Mouse (Mus musculus) cerebellum, postnatal 4 days (tissue): ENCODE measurements at regions not wholly inside any gene's neighbourhood (a gene's known extent, or its start where the extent isn't known, plus 50 kb on each side); places are given as distances from the start of the nearest gene placed in this dataset.
"Not testable (repeated sequence)": the region's sequence is repeated elsewhere in the genome, so short reads cannot be mapped to it uniquely, and the experiment has no call there.

Experiments
- DNase-seq, 2 experiments: peaks; one replicate each; pipeline ENCODE4 v3.0.0; 2022; ENCODE audit warnings: low spot score in 2 of 2, mixed read lengths in 1 of 2

DNA sequence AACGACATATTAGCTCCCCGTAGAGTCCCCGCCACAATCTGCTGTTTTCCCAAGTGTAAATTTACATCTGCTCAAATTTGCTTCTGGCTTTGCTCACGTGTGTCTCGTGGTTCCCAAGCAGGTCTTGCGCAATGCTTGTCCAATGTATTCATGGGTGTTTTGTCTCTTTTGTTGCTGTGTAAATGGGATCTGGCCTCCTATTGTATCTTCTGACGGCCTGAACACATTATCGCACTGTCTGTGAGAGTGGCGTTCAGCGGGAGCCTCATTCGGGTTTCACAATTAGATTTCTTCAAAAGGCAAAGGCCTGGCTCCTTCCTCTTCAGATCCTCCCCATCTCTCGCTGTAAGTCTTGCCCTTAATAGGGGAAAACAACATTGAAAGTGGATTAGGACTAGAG lies 274.5 kb downstream of the Fam19a5 start:
- no peak for DNase-seq

DNA sequence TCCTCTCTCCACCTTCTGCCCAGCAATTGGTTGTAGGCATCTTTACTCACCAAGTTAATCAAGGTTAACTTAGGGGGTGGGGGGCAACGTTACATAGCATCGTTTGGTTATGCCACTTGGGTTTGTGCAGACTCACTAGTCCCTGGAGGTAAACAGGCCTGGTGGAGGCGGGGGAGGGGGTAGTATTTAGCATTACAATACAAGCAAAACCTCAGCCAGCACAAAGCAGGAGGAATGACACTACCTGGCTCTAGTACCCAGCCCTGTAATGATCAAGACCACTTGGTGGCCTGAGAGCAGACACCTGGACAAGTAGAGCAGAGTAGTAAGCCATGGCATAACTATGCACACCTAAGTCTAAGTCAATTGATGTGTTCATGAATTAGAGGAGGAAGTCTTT lies 298.0 kb downstream of the Fam19a5 start:
- no peak for DNase-seq

DNA sequence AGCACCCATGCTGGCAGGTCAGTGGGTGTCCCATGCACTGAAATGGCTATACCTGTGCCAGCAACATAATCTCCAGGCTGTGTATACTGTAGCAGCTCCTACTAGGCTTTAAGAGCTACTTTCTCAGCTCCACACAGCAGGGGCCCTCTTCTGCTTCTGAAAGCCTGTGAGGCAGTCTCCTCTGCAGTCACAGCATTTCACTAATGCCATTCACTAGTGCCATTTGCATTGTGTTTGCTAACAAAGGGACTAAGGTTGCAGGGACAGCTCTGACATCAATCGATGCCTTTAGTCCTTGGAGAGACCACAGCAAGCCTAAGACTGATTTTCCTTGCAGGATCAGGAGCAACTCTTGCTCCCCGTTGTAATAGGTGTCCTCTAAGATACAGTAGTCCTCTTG lies 315.0 kb downstream of the Fam19a5 start:
- no peak for DNase-seq

DNA sequence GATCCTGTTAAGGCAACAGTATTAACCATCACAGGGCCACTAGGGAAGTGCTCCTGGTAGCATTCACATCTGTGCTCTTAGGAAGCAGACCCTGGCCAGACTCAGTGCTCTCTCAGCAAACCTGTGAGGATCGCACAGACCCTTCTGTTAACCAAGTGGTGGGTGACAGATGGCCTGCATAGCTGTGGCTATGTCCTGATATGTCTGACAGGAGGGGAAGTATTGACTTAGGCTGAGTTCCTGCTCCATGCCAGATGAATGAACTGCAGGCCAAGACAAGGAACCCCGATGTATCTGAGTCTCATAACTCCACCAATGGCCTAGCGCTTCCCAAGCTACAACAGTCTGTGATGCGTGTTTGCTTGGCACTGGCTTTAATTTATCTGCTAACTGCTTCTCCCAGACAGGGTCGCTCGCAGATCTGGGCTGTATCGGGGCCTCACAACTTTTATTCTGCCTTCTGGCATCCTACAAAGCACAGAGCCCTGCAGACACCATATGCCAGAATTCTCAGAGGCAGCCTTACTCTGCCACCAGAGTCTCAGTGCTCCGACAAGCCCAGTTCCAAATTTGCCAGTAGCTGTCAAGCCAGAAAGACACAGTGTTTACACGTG lies 332.3 kb downstream of the Fam19a5 start:
- DNase-seq: peak in 1 of 2 experiments; percentile 10

DNA sequence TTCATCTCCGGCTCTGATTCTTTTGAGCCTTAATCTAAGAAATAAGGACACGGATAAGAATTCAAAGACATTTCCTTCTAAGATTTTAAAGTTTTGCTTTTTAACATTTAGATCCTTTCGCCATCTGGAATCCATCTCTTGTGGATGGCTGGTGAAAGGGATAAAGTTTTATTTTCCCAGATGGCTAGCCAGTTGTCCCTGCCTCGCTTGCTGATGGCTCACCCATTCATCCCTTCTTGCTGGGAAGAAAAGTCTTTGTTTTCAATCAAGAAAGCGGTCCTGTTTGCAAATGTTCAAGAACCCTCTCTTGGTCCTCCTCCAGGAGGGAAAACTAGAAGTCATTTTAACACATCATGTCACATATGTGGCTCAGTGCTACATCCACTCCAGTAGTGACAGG lies 346.8 kb downstream of the Fam19a5 start:
- no peak for DNase-seq

DNA sequence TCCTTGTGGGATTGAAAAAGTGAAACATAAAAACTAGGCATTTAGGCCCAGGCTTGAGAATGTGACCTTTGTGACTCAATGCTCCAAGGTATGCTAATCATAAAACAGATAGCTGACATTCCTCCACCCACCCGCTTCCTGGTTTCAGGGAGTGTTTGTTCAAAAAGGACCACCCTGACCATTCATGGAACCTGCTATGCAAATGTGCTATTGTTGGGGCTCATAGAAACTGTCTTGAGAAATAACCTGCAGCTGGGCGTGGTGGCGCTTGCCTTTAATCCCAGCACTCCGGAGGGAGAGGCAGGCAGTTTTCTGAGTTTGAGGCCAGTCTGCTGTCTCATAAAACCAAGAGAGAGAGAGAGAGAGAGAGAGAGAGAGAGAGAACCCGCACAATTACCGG lies 350.8 kb downstream of the Fam19a5 start:
- DNase-seq: not testable (repeated sequence)

DNA sequence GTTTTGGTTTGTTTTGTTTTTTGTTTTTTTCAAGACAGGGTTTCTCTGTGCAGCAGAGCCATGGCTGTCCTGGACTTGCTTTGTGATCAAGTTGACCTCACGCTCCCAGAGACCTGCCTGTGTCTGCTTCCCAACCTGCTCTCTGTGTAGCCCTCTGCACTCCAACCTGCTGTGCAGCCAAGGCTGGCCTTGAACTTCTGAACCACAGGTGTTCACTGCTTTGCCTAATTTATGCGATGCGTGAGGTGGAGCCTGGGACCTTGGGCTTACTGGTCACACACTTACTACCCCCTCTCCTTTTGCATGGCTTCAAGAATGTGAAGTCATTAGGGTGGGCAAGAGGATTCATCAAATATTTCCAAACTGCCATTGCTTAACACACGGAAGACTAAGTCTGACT lies 354.6 kb downstream of the Fam19a5 start:
- DNase-seq: no peak

DNA sequence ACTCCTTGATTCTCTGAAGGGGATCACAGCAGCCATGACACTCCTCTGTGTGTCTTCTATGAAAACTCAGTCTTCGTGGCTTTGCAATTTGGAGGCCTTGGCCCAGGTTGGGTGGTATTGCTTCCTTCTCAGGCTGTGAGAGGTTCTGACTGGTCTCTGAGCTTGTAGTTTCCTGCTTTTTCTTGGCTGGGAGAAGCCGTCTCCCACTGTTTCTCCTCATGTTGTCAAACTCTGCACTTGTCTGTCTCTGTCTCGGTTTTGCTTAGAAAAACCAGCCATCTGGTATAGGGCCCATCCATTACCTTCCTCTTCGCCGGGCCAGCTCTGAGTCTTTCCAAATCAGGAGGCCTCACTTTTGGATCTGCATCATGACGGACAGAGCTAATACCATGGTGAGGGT lies 360.3 kb downstream of the Fam19a5 start:
- no peak for DNase-seq

DNA sequence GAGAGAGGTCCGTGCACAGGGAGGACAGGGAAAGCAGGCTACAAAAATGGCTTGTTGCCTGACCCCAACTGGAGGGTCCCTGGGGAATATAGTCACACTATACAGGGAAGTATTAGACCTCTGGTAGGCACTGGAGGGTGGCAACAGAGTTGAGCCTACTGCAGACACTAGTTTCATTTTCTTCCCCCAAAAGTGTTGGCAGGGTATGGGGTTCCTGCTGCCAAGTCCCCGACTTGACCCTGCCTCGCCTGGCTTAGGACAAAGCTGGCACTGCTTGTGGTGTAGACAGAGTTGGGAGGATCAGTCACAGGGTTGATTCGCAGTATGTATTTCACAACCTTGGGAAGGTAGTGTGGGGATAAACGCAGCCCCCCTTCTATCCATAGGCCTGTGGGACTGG lies 362.2 kb downstream of the Fam19a5 start:
- no peak for DNase-seq

DNA sequence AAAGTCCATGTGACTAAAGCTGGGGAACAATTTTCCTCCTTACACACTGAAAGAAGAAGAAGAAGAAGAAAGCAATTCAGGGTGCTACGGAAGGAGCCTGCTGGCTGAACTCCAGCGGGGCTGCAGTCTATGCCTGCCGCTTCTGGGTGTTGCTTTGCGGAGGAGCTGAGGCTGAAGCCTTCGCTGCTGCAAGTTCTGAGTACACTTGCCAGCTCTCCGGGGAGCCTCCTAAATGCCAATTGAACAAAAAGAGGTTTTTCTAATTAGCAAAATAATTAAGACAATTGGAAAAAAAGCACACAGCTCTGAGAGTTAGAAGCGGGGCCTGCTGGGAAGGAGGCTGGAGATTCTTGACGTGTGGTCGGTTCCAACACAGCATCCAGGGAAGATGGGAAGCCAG lies 378.0 kb downstream of the Fam19a5 start:
- DNase-seq: no peak

DNA sequence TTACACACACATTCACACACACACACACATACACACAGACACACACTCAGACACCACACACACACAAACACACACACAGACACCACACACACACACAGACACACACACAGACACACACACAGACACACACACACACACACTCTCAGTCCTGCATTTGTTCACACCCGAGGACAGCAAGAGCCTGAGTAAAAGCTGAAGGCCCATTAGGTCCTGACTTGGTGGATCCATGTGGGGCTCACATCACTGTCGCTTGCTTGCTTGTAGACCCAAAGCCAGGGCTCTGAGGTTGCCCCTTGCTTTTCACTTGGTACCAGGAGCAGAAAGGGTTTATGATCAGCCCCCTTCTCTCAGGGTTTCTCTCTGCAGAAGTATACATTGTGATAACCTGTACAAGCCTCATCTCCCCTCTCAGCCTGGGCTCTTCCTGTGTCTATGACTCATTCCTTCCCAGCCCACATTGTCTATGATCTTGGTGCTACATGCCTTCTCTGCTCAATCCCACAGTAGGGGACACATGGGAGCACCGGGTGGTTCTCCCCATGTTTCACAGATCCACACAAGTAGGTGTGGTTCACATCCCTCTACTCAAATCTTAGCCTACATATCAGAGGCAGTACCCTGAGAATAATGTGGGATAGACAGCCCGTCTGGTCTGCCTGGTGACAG lies 378.8 kb downstream of the Fam19a5 start:
- no peak for DNase-seq

DNA sequence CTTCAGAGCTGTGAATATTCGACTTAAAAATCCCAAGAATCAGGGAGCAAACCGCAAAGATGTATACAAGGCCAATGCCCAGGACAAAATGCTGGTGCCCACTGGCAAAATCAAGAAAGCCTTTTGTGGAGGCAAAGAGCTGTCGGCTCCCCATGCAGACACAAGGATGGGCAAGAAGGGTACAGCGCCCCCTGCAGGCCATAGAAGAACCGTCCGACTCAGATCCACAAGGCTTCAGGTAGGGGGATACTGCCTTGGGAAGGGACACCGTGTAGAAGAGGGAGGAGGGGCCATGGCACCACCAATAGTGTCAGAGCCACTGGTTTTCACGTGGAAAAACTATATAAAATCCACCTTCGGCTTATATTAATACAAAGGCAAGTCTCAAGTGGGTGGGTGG lies 379.8 kb downstream of the Fam19a5 start:
- DNase-seq: peak in 1 of 2 experiments; percentile 37

DNA sequence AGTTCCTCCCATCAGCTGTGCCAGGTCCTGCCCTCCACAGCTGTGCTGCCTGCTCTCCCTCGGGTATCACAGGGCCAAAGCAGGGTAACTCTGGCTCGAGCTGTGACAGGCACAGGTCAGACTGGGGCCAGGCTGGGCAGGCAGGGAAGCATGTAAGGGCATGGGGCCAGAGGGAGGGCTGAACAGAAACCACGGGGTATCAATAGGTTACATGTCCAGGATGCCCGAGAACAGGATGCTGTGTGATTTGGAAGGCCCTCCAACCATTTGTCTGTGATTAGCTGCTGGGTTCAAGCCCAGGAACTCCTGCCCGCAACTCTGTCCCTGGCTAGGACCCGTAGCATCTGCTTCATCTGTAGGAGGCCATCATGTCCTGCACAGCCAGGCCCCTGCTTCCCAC lies 391.9 kb downstream of the Fam19a5 start:
- DNase-seq: peak in 1 of 2 experiments; percentile 24

DNA sequence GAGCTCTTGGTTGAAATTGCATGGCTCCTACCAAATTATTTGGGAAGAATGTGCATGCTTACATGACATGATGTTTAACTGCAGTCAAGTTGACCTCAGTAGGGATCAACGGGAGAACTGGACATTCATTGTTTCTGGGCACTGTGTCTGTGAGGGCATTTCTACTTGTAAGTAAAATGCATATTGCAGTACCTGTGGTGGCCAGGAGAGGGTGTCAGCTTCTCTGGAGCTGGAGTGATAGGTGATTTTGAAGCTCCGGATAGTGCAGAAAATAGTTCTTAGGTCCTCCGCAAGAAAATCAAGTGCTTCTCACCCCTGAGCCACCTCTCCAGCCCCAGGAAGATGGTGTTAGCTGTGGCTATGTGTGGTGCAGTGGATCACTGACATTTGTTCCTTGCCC lies 396.7 kb downstream of the Fam19a5 start:
- peak; percentile 25 to 64 for DNase-seq

DNA sequence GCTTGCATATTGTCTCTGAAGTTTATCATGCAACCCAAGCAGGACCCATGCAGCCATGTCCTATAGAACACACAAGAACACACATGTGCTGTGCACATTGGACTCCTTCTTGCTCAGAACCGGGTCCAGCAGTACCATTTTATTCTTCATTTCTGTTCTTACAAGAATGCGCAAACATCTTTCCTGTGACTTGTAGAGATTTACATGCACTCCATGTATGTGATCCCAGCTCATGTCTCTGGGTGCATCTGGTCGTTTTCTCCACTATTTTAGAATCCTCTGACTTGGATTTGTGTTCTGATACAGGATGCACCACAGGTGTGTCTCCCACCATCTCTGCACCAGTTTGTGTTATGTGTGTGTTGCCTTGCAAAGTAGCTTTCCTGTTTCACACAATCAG lies 408.4 kb downstream of the Fam19a5 start:
- no peak for DNase-seq

DNA sequence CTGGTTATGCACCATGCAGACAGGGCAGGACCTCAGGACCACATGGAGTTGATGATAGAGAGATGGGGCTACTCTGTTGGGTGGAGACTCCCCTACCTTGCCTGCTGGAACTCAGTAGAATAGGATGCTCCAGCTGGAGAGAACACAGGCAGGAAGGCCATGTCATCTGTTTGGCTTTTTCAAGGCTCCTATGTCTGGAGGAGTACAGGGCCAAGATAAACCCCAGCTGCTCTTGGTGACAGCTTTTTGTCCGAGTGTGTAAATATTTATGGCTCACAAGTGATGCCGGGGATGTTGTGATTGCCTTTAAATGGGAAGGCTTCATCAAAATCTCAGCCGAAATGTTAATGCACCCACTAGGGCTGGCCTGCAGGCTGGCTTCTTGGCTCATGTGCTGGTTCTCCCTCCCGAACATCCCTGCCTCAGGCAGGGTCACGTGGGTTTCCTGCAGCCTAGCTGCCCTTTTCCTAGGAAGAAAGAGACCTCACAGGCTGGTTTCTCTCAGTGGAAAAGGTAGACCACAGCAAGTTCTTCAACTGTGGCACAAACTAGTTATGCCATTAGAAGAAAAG lies 411.7 kb downstream of the Fam19a5 start:
- DNase-seq: no peak

DNA sequence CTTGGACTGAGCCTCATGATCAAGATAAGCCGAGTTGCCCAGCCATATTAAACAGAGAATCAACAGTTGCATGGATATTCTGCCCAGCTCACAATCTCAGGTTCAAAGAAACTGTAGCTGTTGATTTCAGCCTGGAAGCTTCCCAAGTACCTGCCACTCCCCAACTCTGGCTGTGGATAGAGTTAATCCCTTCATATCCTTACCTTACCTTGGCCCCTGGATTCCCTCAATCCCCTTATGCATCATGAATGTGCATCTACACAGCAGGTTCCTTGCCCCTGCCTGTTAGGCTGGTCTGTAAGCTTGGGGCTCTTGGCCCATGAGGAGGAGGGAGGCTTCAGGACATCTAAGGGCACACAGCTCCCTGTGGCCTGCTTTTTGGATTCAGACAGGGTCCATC lies 414.8 kb downstream of the Fam19a5 start:
- no peak for DNase-seq

DNA sequence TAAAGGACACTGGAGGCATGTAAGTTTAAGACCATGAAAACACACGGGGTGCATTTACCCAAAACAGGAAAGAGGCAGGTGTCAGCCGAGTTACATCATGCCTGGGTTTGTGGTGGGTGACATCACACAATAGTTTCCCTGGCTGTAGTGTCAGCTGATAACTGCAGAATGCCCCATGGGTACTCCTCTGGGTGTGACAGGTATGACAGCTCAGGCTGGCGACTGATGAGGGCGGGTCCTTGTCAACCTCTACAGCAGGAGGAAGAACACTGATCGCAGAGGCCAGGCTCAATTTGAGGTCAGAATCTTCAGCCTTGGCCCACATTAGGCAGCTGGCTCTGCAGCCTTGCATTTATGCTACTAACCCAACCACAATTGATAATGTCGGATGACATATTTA lies 428.5 kb downstream of the Fam19a5 start:
- no peak for DNase-seq

DNA sequence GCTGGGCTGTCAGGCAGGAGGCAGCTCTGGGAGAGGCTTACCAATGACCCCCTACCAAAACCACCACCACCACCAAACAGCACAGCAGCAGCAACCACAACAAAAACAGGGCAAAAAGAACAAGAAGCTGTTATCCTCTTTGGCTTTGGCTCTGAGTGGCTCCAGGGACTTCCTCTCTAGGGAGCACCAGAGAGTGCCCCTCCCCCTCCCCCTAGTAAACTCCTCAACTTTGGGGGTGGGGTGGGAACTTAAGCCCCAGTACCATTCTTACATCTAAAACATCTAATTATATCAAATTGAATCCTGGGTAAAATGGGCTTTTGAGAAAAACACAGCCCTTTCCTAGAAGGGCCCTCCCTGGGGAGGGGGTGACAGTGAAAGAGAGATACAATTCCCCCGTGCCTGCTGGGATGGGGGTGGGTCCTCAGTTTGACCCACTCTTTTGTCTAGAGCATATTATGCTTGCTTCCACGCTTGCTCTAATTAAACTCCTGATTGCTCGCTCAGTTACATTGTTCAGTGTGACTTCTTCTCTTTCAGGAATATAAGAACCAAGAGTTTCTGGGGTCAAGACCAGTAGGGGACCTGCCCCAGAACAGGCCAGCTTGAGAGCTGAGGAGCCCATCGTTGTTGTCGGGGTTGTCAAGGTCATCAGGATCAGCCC lies 443.4 kb downstream of the Fam19a5 start:
- DNase-seq: no peak

DNA sequence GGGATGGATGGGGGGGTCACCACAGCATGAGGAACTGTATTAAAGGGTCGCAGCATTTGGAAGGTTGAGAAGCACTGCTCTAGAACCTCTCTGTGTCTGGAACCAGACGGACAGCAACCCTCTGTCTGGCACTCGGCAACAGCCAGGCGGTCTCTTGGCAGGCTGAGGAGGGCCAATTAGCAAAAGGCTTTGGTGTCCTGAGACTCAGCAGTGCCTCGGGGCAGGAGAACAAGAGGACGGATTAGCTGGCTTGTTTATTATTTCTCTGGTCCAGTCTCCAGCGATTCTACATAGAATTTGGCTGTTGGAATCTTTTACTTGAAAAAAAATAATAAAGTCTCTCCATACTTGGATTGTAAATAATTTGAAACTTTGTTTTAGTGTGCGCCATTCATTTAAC lies 450.4 kb downstream of the Fam19a5 start:
- peak in 1 of 2 experiments; percentile 29 for DNase-seq

DNA sequence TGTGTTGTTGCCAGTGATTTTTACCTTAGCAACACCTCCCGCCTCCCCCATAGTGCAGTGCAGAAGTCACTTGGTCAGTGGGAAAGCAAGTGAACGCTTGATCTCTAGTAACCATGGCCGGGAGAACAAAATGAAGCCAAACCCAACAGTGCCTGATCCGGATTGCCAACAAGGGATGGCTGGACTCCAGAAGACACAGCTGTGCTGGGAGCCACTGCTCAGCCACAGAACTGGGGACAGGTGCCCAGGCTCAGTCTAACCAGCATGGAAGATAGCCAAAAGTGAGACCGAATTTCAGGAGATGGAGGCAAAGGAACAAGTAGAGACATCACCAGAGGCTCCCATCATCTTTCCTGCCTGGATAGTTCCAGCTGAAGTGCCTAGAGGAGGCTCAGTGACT lies 473.0 kb downstream of the Fam19a5 start:
- peak; percentile 34 to 58 for DNase-seq

DNA sequence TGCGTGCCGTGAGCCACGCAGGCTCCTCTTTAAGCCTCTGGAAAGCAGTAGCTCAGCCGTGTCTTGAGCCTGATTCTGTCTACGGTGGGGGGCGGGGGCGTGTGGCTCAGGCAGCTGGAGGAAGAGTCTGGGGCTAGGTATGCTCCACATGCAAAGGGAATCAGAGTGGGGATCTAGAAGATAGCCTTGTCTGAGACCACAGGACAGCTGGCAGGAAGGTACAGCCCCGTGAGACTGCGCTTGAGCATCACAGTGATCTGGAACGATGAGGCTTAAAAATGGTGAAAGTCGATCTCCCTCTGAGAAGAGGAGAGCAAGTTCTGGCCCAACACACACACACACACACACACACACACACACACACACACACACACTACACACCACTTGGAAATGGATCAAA lies 488.7 kb downstream of the Fam19a5 start:
- no peak for DNase-seq

DNA sequence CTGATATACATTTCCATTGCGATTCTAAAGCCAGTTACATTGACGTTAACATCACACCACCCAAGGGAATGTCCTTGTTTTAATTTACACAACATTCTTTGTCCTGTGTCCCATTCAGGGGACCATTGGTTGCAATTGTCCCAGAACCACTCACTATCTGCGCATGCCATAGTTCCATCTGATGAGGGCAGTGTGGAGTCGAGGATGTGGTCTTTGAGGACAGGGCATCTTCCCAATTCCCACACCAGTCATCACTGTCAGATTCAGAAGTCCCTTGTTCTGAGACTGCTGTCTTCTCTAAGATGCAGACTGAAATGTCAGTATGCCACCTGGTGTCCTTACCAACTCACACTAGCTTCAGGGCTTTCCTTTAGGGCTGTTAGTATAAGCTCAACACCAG lies 489.6 kb downstream of the Fam19a5 start:
- DNase-seq: no peak
